Mouse (Mus musculus): Measurements from ENCODE around the gene Mcam. TPM values are rescaled to one million over a fixed set of nuclear protein-coding genes. Genes with fewer than 3 reads are reported as not detected.
A peak's percentile ranks its signal among the peaks of the same experiment; 100 is the strongest.

The Mcam gene
- polyA plus RNA-seq, 1 experiment from 2014 or later, result 12.9 TPM

- no peak for ATAC-seq (replicated peaks; ENCODE audit: low FRiP score)
- Histone ChIP-seq H3K4me2 (ENCODE audit: low read depth, low read length, severe bottlenecking) (no peak overlapping the region), H3K36me3 (ENCODE audit: control insufficient read depth, insufficient read depth, low read length) (no peaks in the 10 kb centered on the region), H3K27me3 (ENCODE audit: control insufficient read depth, insufficient read depth, low read length) (no peaks in the 10 kb centered on the region), H3K9ac (ENCODE audit: low read length) (no peak overlapping the region), H3K27ac (ENCODE audit: low read depth, low read length) (no peak overlapping the region), H3K4me1 (replicated peaks; ENCODE audit: control insufficient read depth, insufficient read depth, low read length) (peaks cover 5% of the 10 kb centered on the region; the same call in 1 of the 2 replicates), H3K4me3 (ENCODE audit: low read depth, low read length) (no peak overlapping the region), H3K9me3 (ENCODE audit: control insufficient read depth, low read length) (no peaks in the 10 kb centered on the region)
- WGBS, result 89% methylated on average over 2 of the region's 2 CpGs
- DNase-seq (ENCODE audit: low spot score), result no peak
Observed at GRCm38 (mm10) chr9:44114453-44114852, 19.8 kb upstream of the Mcam start.

- 90% methylated on average over 9 of the region's 9 CpGs for WGBS
- no peak overlapping the region for H3K9ac ChIP-seq (ENCODE audit: low read length)
- H3K4me2 ChIP-seq (ENCODE audit: low read depth, low read length, severe bottlenecking), result no peak overlapping the region
- no peaks in the 10 kb centered on the region for H3K36me3 ChIP-seq (ENCODE audit: control insufficient read depth, insufficient read depth, low read length)
- no peaks in the 10 kb centered on the region for H3K9me3 ChIP-seq (ENCODE audit: control insufficient read depth, low read length)
- H3K4me3 ChIP-seq (ENCODE audit: low read depth, low read length), result no peak overlapping the region
- H3K4me1 ChIP-seq (replicated peaks; ENCODE audit: control insufficient read depth, insufficient read depth, low read length), result no peaks in the 10 kb centered on the region
- DNase-seq (ENCODE audit: low spot score) (no peak), ATAC-seq (replicated peaks; ENCODE audit: low FRiP score) (no peak)
- no peaks in the 10 kb centered on the region for H3K27me3 ChIP-seq (ENCODE audit: control insufficient read depth, insufficient read depth, low read length)
- H3K27ac ChIP-seq (ENCODE audit: low read depth, low read length), result no peak overlapping the region
Observed at GRCm38 (mm10) chr9:44115599-44115998, 18.7 kb upstream of the Mcam start.

DNA sequence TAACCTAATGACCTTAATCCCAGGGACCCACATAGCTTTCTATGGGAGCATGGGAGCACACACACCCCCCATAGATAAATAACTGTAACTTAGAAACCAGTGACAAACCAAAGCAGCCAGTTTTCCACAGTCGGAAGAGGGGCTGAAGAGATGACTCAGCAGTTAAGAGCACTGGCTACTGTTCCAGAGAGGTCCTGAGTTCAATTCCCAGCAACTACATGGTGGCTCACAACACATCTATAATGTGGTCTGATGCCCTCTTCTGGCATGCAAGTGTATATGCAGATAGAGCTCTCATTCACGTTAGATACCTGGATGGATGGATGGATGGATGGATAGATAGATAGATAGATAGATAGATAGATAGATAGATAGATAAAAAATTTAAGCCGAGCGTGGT is 18.1 kb upstream of the Mcam start:
- Histone ChIP-seq H3K9ac (ENCODE audit: low read length) (no peak overlapping the region), H3K27me3 (ENCODE audit: control insufficient read depth, insufficient read depth, low read length) (no peaks in the 10 kb centered on the region), H3K4me3 (ENCODE audit: low read depth, low read length) (no peak overlapping the region), H3K4me1 (replicated peaks; ENCODE audit: control insufficient read depth, insufficient read depth, low read length) (no peaks in the 10 kb centered on the region), H3K27ac (ENCODE audit: low read depth, low read length) (no peak overlapping the region), H3K4me2 (ENCODE audit: low read depth, low read length, severe bottlenecking) (no peak overlapping the region), H3K36me3 (ENCODE audit: control insufficient read depth, insufficient read depth, low read length) (no peaks in the 10 kb centered on the region), H3K9me3 (ENCODE audit: control insufficient read depth, low read length) (no peaks in the 10 kb centered on the region)
- no peak for DNase-seq (ENCODE audit: low spot score)
- 89% methylated on average over 4 of the region's 4 CpGs for WGBS
- no peak for ATAC-seq (replicated peaks; ENCODE audit: low FRiP score)

- ATAC-seq (replicated peaks; ENCODE audit: low FRiP score) (no peak), DNase-seq (ENCODE audit: low spot score) (peak; percentile 72)
- H3K36me3 ChIP-seq (ENCODE audit: control insufficient read depth, insufficient read depth, low read length), result no peaks in the 10 kb centered on the region
- H3K27ac ChIP-seq (ENCODE audit: low read depth, low read length), result no peak overlapping the region
- H3K9ac ChIP-seq (ENCODE audit: low read length), result no peak overlapping the region
- H3K4me1 ChIP-seq (replicated peaks; ENCODE audit: control insufficient read depth, insufficient read depth, low read length), result no peaks in the 10 kb centered on the region
- H3K9me3 ChIP-seq (ENCODE audit: control insufficient read depth, low read length), result no peaks in the 10 kb centered on the region
- 53% methylated on average over 5 of the region's 5 CpGs for WGBS
- no peaks in the 10 kb centered on the region for H3K27me3 ChIP-seq (ENCODE audit: control insufficient read depth, insufficient read depth, low read length)
- no peak overlapping the region for H3K4me2 ChIP-seq (ENCODE audit: low read depth, low read length, severe bottlenecking)
- no peak overlapping the region for H3K4me3 ChIP-seq (ENCODE audit: low read depth, low read length)
Observed at GRCm38 (mm10) chr9:44119011-44119410, 15.3 kb upstream of the Mcam start.

- no peak overlapping the region for H3K4me3 ChIP-seq (ENCODE audit: low read depth, low read length)
Observed at GRCm38 (mm10) chr9:44119948-44120465, 14.3 kb upstream of the Mcam start.

DNA sequence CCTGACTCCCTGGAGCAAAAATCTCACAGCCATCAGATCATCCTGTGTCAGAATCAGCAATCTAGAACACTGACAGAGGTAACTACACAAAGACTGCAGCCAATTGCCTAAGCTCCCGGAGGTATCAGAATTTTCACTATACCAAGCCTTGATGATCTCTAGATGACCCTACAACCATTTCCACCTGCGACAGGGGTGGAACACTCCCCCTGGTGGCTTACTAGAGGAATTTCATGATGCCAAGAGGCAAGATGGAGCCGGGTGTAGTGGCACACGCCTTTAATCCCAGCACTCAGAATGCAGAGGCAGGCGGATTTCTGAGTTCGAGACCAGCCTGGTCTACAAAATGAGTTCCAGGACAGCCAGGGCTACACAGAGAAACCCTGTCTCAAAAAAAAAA is 10.0 kb upstream of the Mcam start:
- no peak for ATAC-seq (replicated peaks; ENCODE audit: low FRiP score)
- Histone ChIP-seq H3K27ac (ENCODE audit: low read depth, low read length) (no peak overlapping the region), H3K9ac (ENCODE audit: low read length) (no peak overlapping the region), H3K4me3 (ENCODE audit: low read depth, low read length) (no peak overlapping the region), H3K4me1 (replicated peaks; ENCODE audit: control insufficient read depth, insufficient read depth, low read length) (no peaks in the 10 kb centered on the region; the same call in 1 of the 2 replicates), H3K4me2 (ENCODE audit: low read depth, low read length, severe bottlenecking) (no peak overlapping the region), H3K27me3 (ENCODE audit: control insufficient read depth, insufficient read depth, low read length) (no peaks in the 10 kb centered on the region), H3K9me3 (ENCODE audit: control insufficient read depth, low read length) (no peaks in the 10 kb centered on the region), H3K36me3 (ENCODE audit: control insufficient read depth, insufficient read depth, low read length) (no peaks in the 10 kb centered on the region)
- no peak for DNase-seq (ENCODE audit: low spot score)
- WGBS, result 70% methylated on average over 6 of the region's 6 CpGs

More at GRCm38 (mm10) chr9:44119948-44120465, 14.3 kb upstream of the Mcam start:
- ATAC-seq (replicated peaks; ENCODE audit: low FRiP score), result no peak
- WGBS, result 86% methylated on average over 8 of the region's 8 CpGs
- Histone ChIP-seq H3K27ac (ENCODE audit: low read depth, low read length) (no peak overlapping the region), H3K4me2 (ENCODE audit: low read depth, low read length, severe bottlenecking) (no peak overlapping the region), H3K36me3 (ENCODE audit: control insufficient read depth, insufficient read depth, low read length) (no peaks in the 10 kb centered on the region), H3K9me3 (ENCODE audit: control insufficient read depth, low read length) (no peaks in the 10 kb centered on the region), H3K4me1 (replicated peaks; ENCODE audit: control insufficient read depth, insufficient read depth, low read length) (no peaks in the 10 kb centered on the region), H3K27me3 (ENCODE audit: control insufficient read depth, insufficient read depth, low read length) (no peaks in the 10 kb centered on the region), H3K9ac (ENCODE audit: low read length) (no peak overlapping the region)
- no peak for DNase-seq (ENCODE audit: low spot score)

DNA sequence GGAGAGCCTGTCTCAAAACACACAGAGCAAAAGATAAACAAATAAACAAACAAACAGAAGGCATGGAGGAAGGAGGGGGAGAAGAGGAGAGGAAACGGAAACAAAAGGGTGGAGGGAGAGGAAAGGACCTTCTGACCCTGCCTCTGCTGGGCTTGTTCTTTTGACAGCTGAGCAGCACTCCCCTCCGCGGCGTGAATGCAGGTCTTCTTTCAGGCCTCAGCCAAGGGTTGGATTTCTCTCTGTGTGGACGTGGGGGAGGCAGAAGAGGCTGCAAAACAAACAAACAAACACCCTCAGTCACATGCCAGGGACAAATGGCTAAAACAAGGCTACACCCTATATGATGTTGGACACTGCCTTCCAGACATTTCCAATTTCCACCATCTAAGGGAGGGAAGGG is 9.2 kb upstream of the Mcam start:
- no peaks in the 10 kb centered on the region for H3K27me3 ChIP-seq (ENCODE audit: control insufficient read depth, insufficient read depth, low read length)
- ATAC-seq (replicated peaks; ENCODE audit: low FRiP score), result no peak
- no peaks in the 10 kb centered on the region for H3K9me3 ChIP-seq (ENCODE audit: control insufficient read depth, low read length)
- H3K36me3 ChIP-seq (ENCODE audit: control insufficient read depth, insufficient read depth, low read length), result no peaks in the 10 kb centered on the region
- no peak overlapping the region for H3K4me2 ChIP-seq (ENCODE audit: low read depth, low read length, severe bottlenecking)
- WGBS, result 53% methylated on average over 5 of the region's 5 CpGs
- no peak overlapping the region for H3K27ac ChIP-seq (ENCODE audit: low read depth, low read length)
- no peak overlapping the region for H3K9ac ChIP-seq (ENCODE audit: low read length)
- H3K4me1 ChIP-seq (replicated peaks; ENCODE audit: control insufficient read depth, insufficient read depth, low read length), result peaks cover 2% of the 10 kb centered on the region; the same call in 1 of the 2 replicates
- H3K4me3 ChIP-seq (ENCODE audit: low read depth, low read length), result no peak overlapping the region
- DNase-seq (ENCODE audit: low spot score), result no peak

DNA sequence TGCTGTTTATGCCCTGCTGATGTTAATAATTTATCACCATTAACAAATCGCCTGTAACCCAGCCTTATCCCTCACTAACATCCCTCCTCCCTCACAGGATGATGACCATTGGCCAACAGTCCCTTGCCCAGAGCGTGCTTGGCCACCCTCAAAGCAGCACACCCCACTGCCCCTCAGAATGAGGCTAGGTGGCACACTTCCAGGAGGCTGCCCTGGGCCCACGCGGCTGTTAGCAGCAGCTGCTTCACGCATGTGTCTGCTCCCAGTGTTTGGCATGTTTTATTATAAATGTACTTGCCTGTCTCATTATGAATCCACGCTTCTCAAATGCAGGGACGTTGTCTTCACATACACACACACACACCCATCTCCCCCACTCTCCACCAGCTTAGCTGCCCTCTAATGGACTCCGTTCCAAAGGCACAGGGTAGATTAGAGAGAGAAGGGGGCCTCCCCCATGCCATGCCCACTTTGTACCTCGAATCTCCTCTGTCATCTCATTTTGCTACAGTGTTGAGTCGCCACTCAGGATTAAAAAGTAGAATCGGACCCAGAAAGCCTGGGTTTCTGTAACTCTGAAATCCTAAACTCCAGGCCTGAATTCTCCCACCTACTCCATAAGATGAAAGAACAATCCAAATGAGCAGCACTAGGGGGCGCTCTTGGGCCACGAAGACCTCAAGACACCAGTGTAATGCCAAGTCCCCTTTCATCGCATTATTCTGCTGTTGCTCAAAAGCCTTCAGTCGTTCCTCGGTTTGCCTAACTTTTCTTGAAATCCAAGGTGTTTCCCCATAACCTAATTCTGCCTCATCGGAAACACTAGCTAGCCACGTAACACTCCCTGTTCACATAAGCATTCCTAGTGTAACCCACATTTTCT is 8.5 kb upstream of the Mcam start:
- Histone ChIP-seq H3K9me3 (ENCODE audit: control insufficient read depth, low read length) (no peaks in the 10 kb centered on the region), H3K4me1 (replicated peaks; ENCODE audit: control insufficient read depth, insufficient read depth, low read length) (peaks cover 7% of the 10 kb centered on the region; the same call in 1 of the 2 replicates), H3K27me3 (ENCODE audit: control insufficient read depth, insufficient read depth, low read length) (no peaks in the 10 kb centered on the region), H3K27ac (ENCODE audit: low read depth, low read length) (no peak overlapping the region), H3K9ac (ENCODE audit: low read length) (peak overlapping the region; percentile 2; the same call in 1 of the 2 replicates), H3K4me3 (ENCODE audit: low read depth, low read length) (no peak overlapping the region), H3K36me3 (ENCODE audit: control insufficient read depth, insufficient read depth, low read length) (no peaks in the 10 kb centered on the region), H3K4me2 (ENCODE audit: low read depth, low read length, severe bottlenecking) (no peak overlapping the region)
- DNase-seq (ENCODE audit: low spot score), result peak; percentile 93
- WGBS, result 34% methylated on average over 18 of the region's 18 CpGs
- ATAC-seq (replicated peaks; ENCODE audit: low FRiP score), result no peak; the same call in 1 of the 2 replicates
